Mouse (Mus musculus) small intestine, adult 10 weeks (tissue): ENCODE data around the gene Rpl3l. TPM values are rescaled to one million over a fixed set of nuclear protein-coding genes. Genes with fewer than 3 reads are reported as not detected.

Experiments
- polyA plus RNA-seq: library from polyadenylated mRNA; stranded (reverse); fragments of 350-450 nt; fragmentation: Illumina TruSeq; extraction: RNeasy Lipid Tissue Mini Kit (QIAGEN cat#74804); gene quantifications from one replicate; pipeline ENCODE4 v1.2.3, GENCODE M21; 2014; ENCODE audit warnings: low replicate concordance

The Rpl3l gene
- not detected for polyA plus RNA-seq

DNA sequence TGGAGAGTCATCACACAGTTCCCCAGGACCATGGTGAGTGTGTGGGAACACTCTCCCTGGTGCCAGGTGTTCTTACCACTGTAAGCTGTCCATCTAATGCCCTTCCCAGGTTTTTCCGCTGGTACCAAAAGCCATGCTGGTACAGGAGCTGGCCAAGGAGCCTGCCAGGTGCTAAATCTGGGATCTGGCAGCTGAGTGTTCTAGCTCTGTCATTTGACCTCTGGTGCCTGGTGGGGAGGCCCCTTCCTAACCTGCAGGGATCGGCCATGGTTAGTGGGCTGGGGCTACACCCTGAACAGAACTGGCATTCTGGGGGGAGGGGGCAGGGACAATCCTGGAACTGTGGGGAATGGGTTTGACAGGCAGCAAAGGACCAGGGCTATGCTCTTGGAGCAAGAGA is at the start of gene Rpl3l:
Gene Rpl3l (plus strand): TSS at position 203 of the 400 bp plus-strand sequence.

DNA sequence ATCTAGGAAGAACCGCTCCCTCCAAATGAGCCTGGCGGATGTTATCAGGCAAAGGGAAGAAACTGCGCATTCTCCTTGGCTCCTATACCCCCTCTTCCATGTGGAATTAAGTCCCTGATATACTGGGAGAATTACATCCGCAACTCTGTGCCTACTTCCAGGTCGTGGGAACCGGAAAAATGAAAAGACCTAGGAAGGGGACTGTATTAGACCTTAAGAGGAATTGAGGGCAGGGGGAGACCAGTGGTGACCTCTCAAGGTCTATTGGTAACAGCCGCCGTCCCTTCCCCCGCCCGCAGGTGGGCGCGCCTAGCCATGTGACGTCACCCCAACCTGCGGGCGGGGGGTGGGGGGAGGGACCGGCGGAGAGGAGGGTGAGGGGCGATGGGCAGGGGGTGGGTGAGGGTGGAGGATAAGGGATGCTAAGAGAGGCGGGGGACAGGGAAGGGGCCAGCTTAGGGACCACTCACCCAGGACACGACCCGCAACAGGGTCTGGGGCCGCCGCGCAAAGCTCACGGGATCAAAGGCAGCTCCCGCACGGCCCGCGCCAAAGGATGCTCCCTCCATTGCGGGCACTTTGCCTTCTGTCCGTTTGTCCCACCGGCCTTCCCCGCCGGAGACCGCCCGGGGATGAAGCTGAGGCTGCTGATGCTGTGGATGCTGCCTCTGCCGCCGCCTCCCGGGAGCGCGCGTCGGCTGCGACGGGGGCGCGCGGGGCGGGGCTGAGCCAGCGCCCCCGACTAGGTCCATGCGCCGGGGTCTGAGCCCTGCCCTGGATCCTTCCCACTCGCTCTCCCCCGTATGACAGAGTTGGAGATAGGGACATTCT is 38.2 kb upstream of the Rpl3l start, which contains the start of gene Syngr3:
Gene Syngr3 (minus strand): TSS at position 705 of the 831 bp plus-strand sequence.

DNA sequence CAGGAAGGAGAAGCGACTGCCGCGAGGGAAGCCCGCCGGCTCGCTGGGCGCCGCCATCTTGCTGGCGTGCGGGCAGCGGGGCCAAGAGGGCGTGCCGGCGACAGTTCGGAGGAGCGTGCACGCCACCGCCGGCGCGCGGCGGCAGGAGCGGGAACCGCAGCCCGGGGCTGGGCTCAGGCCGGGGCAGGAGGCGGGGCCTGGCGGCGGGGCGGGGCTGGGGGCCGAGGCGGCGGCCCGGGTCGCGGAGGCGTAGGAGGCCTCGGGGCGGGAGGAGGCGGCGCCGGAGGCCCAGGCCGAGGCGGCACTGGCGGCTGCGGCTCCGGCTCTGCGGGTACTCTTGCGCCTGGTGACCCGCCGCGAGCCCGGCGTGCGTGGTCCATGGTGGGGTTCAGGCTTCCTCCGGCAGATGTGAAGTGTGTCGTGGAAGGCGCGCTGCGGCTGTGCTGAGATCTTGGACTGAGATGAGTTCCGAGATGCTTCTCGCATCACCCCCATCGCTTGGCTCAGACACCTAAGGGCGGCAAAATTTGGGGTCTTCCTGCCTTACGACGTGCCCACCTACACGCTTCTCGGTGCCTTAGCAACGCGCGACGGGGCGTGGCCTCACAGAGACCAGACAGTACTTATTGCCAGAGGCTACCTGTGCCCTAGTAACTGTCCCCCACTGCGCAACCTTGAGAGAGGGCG is 31.5 kb upstream of the Rpl3l start, which contains the start of the genes Gfer and Noxo1:
Gene Gfer (minus strand): TSS at position 146 of the 687 bp plus-strand sequence.
Gene Noxo1 (plus strand): TSS at position 224 of the 687 bp plus-strand sequence.

DNA sequence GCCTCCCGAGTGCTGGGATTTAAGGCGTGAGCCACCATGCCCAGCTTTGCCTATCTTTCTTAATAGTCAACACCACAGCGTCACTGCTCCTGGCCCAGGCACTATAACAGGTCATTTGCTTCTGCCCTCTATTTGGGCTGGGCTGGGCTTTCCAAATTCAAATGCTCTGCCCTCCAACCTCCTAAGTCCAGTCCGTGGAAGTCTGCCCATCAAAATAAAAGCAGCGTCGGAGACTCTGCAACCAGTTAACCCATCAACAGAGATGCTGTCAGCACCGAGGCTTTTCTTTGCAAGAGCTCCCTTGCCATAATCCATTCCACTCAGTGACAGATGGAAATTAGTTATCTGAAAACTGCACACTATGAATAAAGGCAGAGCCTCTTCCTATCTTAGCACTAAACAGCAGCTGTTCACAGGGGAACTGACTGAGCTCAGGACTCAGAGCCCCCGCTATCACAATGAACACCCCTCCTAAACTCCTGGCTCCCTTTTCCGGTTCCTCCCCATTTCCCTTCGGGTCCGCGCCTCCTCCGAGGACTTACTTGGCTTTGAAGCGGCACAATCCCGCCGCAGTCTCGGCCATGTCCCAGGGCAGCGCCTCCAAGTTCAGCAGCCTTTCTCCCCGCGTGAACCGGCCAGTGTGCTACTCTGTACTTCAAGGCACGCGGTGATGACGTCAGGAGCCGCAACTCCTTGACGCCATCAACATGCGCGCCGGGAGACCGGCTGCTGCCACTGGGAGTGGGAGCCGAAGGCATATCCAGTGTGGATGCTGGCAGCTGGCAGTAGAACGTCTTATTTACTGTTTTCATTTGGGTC is 20.4 kb upstream of the Rpl3l start, which contains the start of gene Tbl3:
Gene Tbl3 (minus strand): TSS at position 679 of the 819 bp plus-strand sequence.

DNA sequence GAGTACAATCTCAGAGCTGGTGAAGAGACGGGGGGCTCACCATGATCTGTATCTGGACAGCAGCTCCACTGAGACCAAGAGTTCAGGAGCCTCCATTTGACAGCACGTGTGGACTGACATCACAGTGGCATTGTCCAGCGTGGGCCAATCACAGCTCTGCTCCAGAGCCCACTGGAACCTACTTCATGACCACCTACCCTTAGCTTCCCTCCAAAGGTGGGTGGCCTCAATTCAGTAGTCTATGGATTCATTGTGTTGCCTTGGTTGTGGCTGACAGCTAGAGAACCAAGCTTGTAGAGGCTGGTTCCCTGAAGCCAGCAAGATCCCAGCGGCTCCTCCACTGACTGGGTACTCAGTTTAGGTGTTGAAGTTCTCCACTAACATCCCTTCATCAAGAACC is 9.7 kb upstream of the Rpl3l start, which contains the start of the genes Rnf151 and Rps2:
Gene Rnf151 (minus strand): TSS at position 121 of the 400 bp plus-strand sequence.
Gene Rps2 (plus strand): TSS at position 174 of the 400 bp plus-strand sequence.

DNA sequence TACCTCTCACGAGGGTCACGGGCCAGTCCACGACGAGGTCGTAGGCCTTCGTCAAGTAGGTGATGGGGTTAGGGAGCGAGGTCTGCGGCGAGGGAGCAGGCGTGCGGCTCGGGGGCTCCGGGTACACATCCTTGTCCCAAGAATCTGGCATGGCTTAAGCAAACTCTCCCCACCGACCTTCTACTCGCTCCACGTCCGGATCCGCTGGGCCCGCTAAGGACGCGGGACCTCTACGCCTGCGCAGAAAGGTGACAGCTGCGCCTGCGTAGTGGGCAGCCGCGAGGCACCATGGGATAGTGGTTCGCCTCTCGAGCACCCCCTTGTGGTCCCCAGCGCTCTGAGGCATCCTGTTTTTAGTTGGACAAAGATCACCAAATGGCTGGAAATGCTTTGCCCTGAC is 3.4 kb upstream of the Rpl3l start, which contains the start of gene Ndufb10:
Gene Ndufb10 (minus strand): TSS at position 295 of the 400 bp plus-strand sequence.

DNA sequence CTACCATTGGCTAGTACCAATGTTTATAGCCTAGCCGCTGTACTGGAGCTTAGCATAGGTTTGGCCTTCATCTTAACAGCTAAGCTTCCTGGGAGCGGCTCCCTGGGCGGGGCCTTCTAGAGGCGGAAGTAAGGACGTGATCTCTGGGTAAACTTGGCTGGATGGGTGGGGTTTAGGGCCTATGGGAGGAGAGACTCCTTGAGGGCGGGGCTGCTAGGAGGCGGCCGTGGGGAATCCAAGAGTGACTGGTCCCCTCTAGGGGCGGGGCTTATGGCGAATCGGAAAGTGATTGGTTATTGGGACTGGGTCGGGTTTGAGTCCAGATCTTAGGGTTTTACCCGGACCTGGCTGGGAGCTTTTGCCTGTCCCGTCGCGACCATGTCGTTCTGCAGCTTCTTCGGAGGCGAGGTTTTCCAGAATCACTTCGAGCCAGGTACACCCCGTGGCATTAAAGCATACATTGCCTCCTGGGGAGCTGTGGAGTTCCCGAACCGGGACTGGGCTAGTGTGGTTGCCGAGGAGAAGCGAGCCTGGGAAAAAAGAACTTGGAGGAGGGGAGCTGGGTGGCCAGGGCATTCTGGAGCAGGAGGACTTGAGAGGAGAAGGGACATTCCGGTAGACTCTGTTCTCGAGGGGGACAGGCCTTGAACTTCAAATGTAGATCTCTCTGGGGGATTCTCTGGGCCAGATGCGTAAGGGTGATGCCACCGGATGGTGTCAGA is 8.9 kb downstream of the Rpl3l start, which contains the start of gene Msrb1:
Gene Msrb1 (plus strand): TSS at position 313 of the 722 bp plus-strand sequence.

DNA sequence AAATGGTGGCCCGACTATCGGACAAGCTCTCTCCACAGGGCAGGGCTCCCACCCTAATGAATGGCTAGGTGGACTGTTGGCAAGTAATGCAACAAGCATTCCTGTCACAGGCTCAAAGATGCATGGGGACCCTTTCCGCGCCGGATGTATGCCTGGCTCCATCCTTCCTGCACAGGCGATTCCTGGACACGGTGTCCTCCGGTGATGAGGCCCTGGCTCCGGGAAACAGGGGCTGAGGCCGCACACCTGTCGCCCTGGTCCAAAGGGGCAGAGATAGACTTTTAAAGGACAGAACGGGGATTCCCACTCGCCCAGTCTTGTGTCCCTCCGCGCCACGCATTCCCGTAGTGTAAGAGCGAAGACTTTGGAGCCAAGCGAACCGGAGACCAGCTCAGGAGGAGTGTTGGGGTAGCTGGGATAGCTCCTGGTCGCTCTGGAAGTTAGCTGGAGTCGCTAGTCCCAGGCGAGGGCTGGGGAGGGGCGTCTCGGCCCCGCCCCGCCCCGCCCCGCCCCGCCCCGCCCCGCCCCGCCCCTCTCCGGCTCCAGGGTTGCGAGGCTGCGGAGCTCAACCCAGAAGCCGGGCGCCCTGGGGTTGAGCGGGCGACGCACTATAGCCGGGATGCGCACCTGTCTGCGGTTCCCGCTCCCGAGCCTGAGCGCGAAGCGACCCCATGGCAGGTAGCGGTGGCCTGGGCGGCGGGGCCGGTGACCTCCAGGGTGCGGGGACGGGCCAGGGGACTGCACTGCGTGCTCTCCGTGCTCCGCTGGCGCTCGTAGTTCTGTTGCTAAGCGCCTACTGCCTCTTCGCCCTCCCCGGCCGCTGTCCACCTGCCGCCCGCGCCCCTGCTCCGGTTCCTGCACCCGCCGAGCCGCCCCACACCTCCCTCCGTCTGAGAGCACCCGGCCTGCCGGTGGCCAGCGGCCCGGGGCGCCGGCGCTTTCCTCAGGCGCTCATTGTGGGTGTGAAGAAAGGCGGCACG is 25.1 kb downstream of the Rpl3l start, which contains the start of gene Hs3st6:
Gene Hs3st6 (plus strand): TSS at position 574 of the 980 bp plus-strand sequence.

Other genes with a start within 250 kb of the Rpl3l start
- 3.2 TPM for gene Mlst8, start 248.7 kb upstream of the Rpl3l start, polyA plus RNA-seq
- not detected for gene Caskin1, start 239.2 kb upstream of the Rpl3l start, polyA plus RNA-seq
- 3.7 TPM for gene Traf7, start 199.9 kb upstream of the Rpl3l start, polyA plus RNA-seq
- gene Rab26, start 193.6 kb upstream of the Rpl3l start, polyA plus RNA-seq: not detected
- 0.93 TPM for gene Pkd1, start 178.0 kb upstream of the Rpl3l start, polyA plus RNA-seq
- 3.3 TPM for gene Tsc2, start 95.2 kb upstream of the Rpl3l start, polyA plus RNA-seq
- not detected for gene Nthl1, start 95.1 kb upstream of the Rpl3l start, polyA plus RNA-seq
- gene Slc9a3r2, start 77.5 kb upstream of the Rpl3l start, polyA plus RNA-seq: 3.3 TPM
- gene Npw, start 69.4 kb upstream of the Rpl3l start, polyA plus RNA-seq: not detected
- gene Zfp598, start 58.1 kb upstream of the Rpl3l start, polyA plus RNA-seq: 1.8 TPM
- gene Syngr3, start 37.9 kb upstream of the Rpl3l start, polyA plus RNA-seq: 0.37 TPM
- 6.1 TPM for gene Gfer, start 31.7 kb upstream of the Rpl3l start, polyA plus RNA-seq
- gene Noxo1, start 31.6 kb upstream of the Rpl3l start, polyA plus RNA-seq: 3.7 TPM
- not detected for gene Tbl3, start 20.2 kb upstream of the Rpl3l start, polyA plus RNA-seq
- not detected for gene Rnf151, start 9.8 kb upstream of the Rpl3l start, polyA plus RNA-seq
- 275 TPM for gene Rps2, start 9.7 kb upstream of the Rpl3l start, polyA plus RNA-seq
- gene Ndufb10, start 3.3 kb upstream of the Rpl3l start, polyA plus RNA-seq: 66.2 TPM
- 2.0 TPM for gene Msrb1, start 8.8 kb downstream of the Rpl3l start, polyA plus RNA-seq
- gene Hs3st6, start 25.2 kb downstream of the Rpl3l start, polyA plus RNA-seq: not detected
- 1.4 TPM for gene Meiob, start 76.5 kb downstream of the Rpl3l start, polyA plus RNA-seq
- 13.4 TPM for gene Hagh, start 112.3 kb downstream of the Rpl3l start, polyA plus RNA-seq
- 510 TPM for gene Fahd1, start 122.5 kb downstream of the Rpl3l start, polyA plus RNA-seq
- gene Igfals, start 138.2 kb downstream of the Rpl3l start, polyA plus RNA-seq: not detected
- gene Nubp2, start 158.5 kb downstream of the Rpl3l start, polyA plus RNA-seq: 1.6 TPM
- not detected for gene Spsb3, start 158.8 kb downstream of the Rpl3l start, polyA plus RNA-seq
- 1.1 TPM for gene Eme2, start 167.3 kb downstream of the Rpl3l start, polyA plus RNA-seq
- gene Mrps34, start 167.3 kb downstream of the Rpl3l start, polyA plus RNA-seq: not detected
- 0.71 TPM for gene Nme3, start 168.7 kb downstream of the Rpl3l start, polyA plus RNA-seq
- gene Mapk8ip3, start 209.2 kb downstream of the Rpl3l start, polyA plus RNA-seq: 3.5 TPM
- gene Jpt2, start 232.9 kb downstream of the Rpl3l start, polyA plus RNA-seq: 65.7 TPM